Mouse (Mus musculus): ENCODE measurements around the gene Olfr43.

The Olfr43 gene

GRCm38 (mm10) chr11:74211279-74211678, at the start of gene Olfr43:
TSS of gene Olfr43 (minus strand) at chr11:74211379.
- DNase-seq (ENCODE audit: low read depth, low spot score): no peak

DNA sequence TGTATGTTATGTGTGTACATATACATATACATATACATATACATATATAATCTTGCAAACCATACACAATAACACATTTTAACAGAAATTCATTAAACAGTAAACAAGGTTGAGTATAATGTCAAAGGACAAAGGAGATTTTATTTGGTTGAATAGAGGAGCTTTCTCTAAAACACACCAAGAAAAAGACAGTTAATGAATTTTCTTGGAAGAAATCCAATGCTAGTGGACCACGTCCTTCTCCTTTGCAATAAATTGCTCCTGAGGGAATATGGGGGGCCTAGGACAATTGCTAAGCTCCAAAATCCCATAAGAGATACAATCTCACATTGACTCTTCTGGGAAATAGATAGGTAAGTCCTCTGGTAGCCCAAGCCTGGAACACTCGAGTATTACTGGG, 48.3 kb upstream of the Olfr43 start, which contains the start of gene Olfr406:
Olfr406 (plus strand) TSS at position 301 of the 400 bp plus-strand sequence.
- no peak for DNase-seq (ENCODE audit: low read depth, low spot score)

DNA sequence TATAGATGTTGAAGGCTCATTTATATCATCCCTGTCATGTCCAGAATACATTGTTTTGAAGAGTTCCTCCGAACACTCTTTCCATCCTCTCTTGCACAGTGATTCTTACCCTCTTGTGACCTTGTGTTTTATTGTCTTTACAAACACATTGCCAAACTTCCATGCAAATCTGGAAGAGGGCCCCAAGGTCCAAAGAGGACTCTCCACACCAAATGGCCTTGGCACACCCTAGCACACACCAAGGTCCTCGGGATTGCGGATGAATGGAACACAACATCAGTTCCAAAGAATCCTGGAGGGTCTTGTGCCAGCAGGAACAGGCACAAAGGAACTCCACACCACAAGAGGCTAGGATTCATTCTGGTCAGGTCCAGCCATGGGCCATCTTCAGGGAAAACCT, 30.0 kb upstream of the Olfr43 start:
- DNase-seq (ENCODE audit: low read depth, low spot score): no peak

GRCm38 (mm10) chr11:74185949-74186348, 25.2 kb downstream of the Olfr43 start, which contains the start of gene Olfr403:
TSS of gene Olfr403 (plus strand) at chr11:74186249.
- no peak for DNase-seq (ENCODE audit: low read depth, low spot score)

GRCm38 (mm10) chr11:74183745-74184144, 27.4 kb downstream of the Olfr43 start:
- DNase-seq (ENCODE audit: low read depth, low spot score): no peak

- no peak for DNase-seq (ENCODE audit: low read depth, low spot score)
Measured at GRCm38 (mm10) chr11:74183168-74183567, 28.0 kb downstream of the Olfr43 start.

- no peak for DNase-seq (ENCODE audit: low read depth, low spot score)
Measured at GRCm38 (mm10) chr11:74168771-74169170, 42.4 kb downstream of the Olfr43 start.
